Mouse (Mus musculus) embryonic facial prominence, embryonic 14.5 days (tissue): Measurements from ENCODE around the gene Faah. TPM values are rescaled to one million over a fixed set of nuclear protein-coding genes. Genes with fewer than 3 reads are reported as not detected.

Experiments
- ATAC-seq: fragments of 200-750 bp; cut with Nextera tagmentation; 2 replicates; pipeline ENCODE4 v1.8.0; 2017; ENCODE audit warnings: low read depth, moderate number of reproducible peaks, moderate TSS enrichment
- DNase-seq: peaks from one replicate; pipeline ENCODE4 v3.0.0-alpha.2; 2015; ENCODE audit warnings: low spot score
- H3K27ac ChIP-seq: fragments of 300-500 bp; sonication (generic); replicated peaks from 2 replicates; pipeline ENCODE4 v1.5.1; 2014; ENCODE audit warnings: low read depth, mild to moderate bottlenecking, low read length, moderate library complexity
- H3K27me3 ChIP-seq: fragments of 300-500 bp; sonication (generic); replicated peaks from 2 replicates; pipeline ENCODE4 v1.6.1; 2014; ENCODE audit warnings: low read length; ENCODE audit not compliant: control insufficient read depth, insufficient read depth
- H3K36me3 ChIP-seq: fragments of 300-500 bp; sonication (generic); 2 replicates; pipeline ENCODE4 v1.6.1; 2014; ENCODE audit warnings: low read length, mixed read lengths; ENCODE audit not compliant: control insufficient read depth, insufficient read depth
- H3K4me1 ChIP-seq: fragments of 300-500 bp; sonication (generic); 2 replicates; pipeline ENCODE4 v1.6.1; 2014; ENCODE audit warnings: antibody characterized with exemption, low read length; ENCODE audit not compliant: control insufficient read depth, insufficient read depth
- H3K4me2 ChIP-seq: fragments of 300-500 bp; sonication (generic); 2 replicates; pipeline ENCODE4 v1.6.1; 2014; ENCODE audit warnings: low read depth, mild to moderate bottlenecking, low read length, moderate library complexity, mixed read lengths
- H3K4me3 ChIP-seq: fragments of 300-500 bp; sonication (generic); 2 replicates; pipeline ENCODE4 v1.5.1; 2014; ENCODE audit warnings: low read depth, mild to moderate bottlenecking, low read length
- H3K9ac ChIP-seq: fragments of 300-500 bp; sonication (generic); 2 replicates; pipeline ENCODE4 v1.6.1; 2014; ENCODE audit warnings: low read depth, mild to moderate bottlenecking, low read length, moderate library complexity, mixed read lengths
- H3K9me3 ChIP-seq: fragments of 300-500 bp; sonication (generic); 2 replicates; pipeline ENCODE4 v1.6.1; 2016; ENCODE audit warnings: low read length; ENCODE audit not compliant: control insufficient read depth
- WGBS: fragments of 180-500 bp; shearing (Covaris S2); extraction: QIAGEN DNeasy Blood & Tissue Kit; methylation state at CpG from one replicate; pipeline ENCODE4 v1.1.7; 2014; 5-methylcytosine and 5-hydroxymethylcytosine counted together
- polyA plus RNA-seq: library from polyadenylated mRNA; unstranded; fragments of >200 nt; fragmentation: Nextera tagmentation; extraction: Ambion mirVana; gene quantifications from 2 replicates; pipeline ENCODE4 v1.2.1, GENCODE M21; 2014

Gene Faah
- polyA plus RNA-seq, 1 experiment from 2014 or later, result 4.5 TPM

DNA sequence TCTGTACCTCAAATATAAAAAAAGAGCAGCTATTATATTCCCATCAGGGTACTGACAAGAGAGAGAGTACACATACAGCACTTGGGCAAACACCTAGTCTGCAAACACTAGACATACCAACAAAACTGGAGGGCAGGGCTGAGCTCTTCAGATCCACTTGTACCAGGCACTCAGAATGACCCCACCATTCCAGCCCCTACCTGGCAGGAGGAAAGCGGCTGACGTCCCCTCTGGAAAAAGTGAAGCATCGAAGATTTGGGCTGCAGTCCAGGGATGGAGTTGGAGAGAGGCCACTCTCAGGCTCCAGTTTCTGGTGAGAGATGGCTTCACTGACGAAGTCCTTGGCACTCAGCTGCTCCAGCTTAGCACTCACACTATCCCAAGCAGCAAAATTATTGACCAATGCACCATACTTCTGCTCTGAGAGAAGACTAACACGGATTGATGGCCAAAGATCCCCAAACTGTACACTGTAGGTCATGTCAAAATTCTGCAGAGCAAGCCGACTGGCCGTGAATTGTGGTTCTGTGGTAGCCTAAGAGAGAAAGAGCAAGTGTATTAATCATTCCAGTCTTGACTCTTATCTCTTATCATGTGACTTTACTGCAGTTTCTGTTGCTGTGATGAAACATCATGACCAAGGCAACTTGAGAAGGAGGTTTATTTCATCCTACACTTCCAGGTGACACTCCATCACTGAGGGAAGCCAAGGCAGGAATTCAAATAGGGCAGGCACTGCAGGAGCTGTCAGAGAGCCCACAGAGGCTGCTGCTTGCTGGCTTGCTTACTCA is 30.6 kb upstream of the Faah start:
- H3K27ac ChIP-seq, result no peak overlapping the region
- no peaks in the 10 kb centered on the region for H3K27me3 ChIP-seq
- H3K36me3 ChIP-seq, result peaks cover 23% of the 10 kb centered on the region; the same call in 1 of the 2 replicates
- no peak overlapping the region for H3K9ac ChIP-seq
- no peak for DNase-seq
- ATAC-seq, result no peak
- WGBS, result 80% methylated on average over 7 of the region's 7 CpGs
- no peak overlapping the region for H3K4me2 ChIP-seq
- 0 out of 2 replicates have a peak, but pooled peaks cover 8% of the 10 kb centered on the region for H3K4me1 ChIP-seq
- H3K9me3 ChIP-seq, result no peaks in the 10 kb centered on the region
- no peak overlapping the region for H3K4me3 ChIP-seq

GRCm38 (mm10) chr4:116047681-116048080 is 30.0 kb upstream of the Faah start:
- Histone ChIP-seq H3K9me3 (no peaks in the 10 kb centered on the region), H3K4me3 (no peak overlapping the region), H3K27me3 (no peaks in the 10 kb centered on the region), H3K27ac (no peak overlapping the region), H3K36me3 (peaks cover 29% of the 10 kb centered on the region; the same call in 1 of the 2 replicates), H3K9ac (no peak overlapping the region), H3K4me1 (0 out of 2 replicates have a peak, but pooled peaks cover 5% of the 10 kb centered on the region), H3K4me2 (no peak overlapping the region)
- no peak for DNase-seq
- ATAC-seq, result no peak
- WGBS, result 86% methylated on average over 1 of the region's 1 CpGs

GRCm38 (mm10) chr4:116046604-116047003 is 28.9 kb upstream of the Faah start:
- Histone ChIP-seq H3K4me2 (no peak overlapping the region), H3K4me3 (no peak overlapping the region), H3K27ac (no peak overlapping the region), H3K36me3 (peaks cover 37% of the 10 kb centered on the region), H3K27me3 (no peaks in the 10 kb centered on the region), H3K9me3 (no peaks in the 10 kb centered on the region), H3K9ac (no peak overlapping the region), H3K4me1 (no peaks in the 10 kb centered on the region)
- ATAC-seq (no peak), DNase-seq (no peak)
- WGBS, result 90% methylated on average over 2 of the region's 2 CpGs

DNA sequence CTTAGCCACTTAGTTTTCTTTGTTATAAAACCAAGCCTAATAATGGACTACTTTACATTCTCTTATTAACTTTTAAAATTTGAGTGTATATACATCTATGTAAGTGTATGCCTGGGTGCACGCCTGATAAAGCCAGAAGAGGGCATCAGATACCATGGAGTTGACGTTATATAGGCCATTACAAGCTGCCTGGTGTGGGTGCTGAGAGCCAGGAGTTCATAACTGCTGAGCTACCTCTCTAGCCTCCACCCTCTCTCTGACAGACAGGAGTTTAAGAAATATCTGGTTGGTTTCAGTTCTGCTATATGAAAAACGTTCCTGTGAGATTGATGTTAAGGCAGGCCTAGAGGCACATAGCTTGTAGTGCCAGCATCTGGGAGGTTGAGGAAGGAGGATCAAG is 24.5 kb upstream of the Faah start:
- Histone ChIP-seq H3K4me1 (no peaks in the 10 kb centered on the region), H3K36me3 (peaks cover 34% of the 10 kb centered on the region), H3K4me2 (no peak overlapping the region), H3K27me3 (no peaks in the 10 kb centered on the region), H3K9me3 (no peaks in the 10 kb centered on the region), H3K4me3 (no peak overlapping the region), H3K9ac (no peak overlapping the region), H3K27ac (no peak overlapping the region)
- ATAC-seq (no peak), DNase-seq (no peak)
- 68% methylated on average over 3 of the region's 3 CpGs for WGBS

DNA sequence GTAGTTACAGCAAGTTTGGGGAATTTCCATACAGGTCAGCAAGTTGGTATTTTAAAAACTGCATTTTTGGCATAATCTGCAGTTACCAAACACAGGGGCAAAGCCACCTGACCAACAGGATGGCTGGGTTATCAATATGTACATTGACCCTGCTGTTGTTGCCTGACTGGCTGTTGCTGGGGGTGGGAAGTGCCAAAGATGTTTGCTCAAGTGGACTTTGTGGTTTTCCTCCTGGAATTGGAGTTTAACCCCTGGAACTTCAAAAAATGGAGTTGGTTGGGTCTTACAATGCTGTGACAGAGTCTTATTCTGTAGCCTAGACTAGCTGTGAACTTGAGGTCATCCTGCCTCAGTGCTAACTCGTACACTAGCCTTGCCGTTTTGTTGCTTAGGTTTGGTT is 22.7 kb upstream of the Faah start:
- Histone ChIP-seq H3K36me3 (peaks cover 37% of the 10 kb centered on the region), H3K4me1 (no peaks in the 10 kb centered on the region)
- WGBS, result 87% methylated on average over 2 of the region's 2 CpGs

DNA sequence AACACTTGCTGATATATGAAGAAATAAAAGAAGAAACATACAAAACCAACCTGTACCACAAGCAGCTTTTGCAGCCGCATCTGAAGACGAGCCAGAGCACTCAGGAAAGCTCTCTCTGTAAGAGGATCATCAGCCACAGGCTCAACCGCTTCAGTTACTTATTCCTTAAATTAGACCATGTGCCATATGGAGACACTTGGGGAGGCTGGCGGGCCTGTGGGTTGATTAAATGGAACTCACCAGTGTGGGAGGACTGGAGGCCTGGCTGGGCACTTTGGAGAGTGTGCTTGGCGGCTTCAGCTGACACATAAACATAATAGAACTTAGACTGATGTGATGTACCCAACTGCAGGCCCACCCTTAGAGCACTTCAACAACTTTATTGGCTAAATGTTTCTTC is 15.6 kb upstream of the Faah start:
- Histone ChIP-seq H3K4me3 (no peak overlapping the region), H3K9me3 (no peaks in the 10 kb centered on the region), H3K4me2 (no peak overlapping the region), H3K27me3 (no peaks in the 10 kb centered on the region), H3K36me3 (peaks cover 34% of the 10 kb centered on the region), H3K27ac (no peak overlapping the region), H3K9ac (no peak overlapping the region), H3K4me1 (no peaks in the 10 kb centered on the region)
- ATAC-seq (no peak), DNase-seq (no peak)
- 86% methylated on average over 5 of the region's 5 CpGs for WGBS

More for the DNA sequence above, 22.7 kb upstream of the Faah start:
- Histone ChIP-seq H3K4me2 (no peak overlapping the region), H3K9me3 (no peaks in the 10 kb centered on the region), H3K4me3 (no peak overlapping the region), H3K27me3 (no peaks in the 10 kb centered on the region), H3K9ac (no peak overlapping the region), H3K27ac (no peak overlapping the region)
- DNase-seq (no peak), ATAC-seq (no peak)

DNA sequence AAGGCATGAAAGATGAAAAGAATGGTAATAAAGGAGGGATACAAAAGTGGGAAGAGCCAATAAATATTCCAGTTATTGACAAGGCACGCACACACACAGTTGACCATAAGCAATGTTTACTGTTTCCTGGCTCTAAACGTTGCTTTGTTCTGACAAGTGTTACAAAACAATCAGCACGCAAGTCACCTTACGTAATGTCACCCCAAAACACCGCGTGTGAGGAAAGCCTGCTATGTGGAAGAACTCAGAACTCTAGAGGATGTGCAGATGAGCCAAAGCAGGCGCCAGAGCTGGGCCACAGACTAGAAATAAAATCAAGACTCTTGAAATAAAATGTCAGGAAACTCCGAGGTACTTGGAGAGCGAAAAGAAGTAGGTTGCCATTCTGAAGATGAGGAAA is 15.2 kb upstream of the Faah start:
- ATAC-seq, result no peak
- WGBS, result 87% methylated on average over 9 of the region's 9 CpGs
- no peak overlapping the region for H3K27ac ChIP-seq
- no peaks in the 10 kb centered on the region for H3K27me3 ChIP-seq
- H3K4me1 ChIP-seq, result no peaks in the 10 kb centered on the region
- H3K9ac ChIP-seq, result no peak overlapping the region
- H3K4me3 ChIP-seq, result no peak overlapping the region
- no peak overlapping the region for H3K4me2 ChIP-seq
- no peaks in the 10 kb centered on the region for H3K9me3 ChIP-seq
- no peak for DNase-seq
- H3K36me3 ChIP-seq, result peaks cover 34% of the 10 kb centered on the region

DNA sequence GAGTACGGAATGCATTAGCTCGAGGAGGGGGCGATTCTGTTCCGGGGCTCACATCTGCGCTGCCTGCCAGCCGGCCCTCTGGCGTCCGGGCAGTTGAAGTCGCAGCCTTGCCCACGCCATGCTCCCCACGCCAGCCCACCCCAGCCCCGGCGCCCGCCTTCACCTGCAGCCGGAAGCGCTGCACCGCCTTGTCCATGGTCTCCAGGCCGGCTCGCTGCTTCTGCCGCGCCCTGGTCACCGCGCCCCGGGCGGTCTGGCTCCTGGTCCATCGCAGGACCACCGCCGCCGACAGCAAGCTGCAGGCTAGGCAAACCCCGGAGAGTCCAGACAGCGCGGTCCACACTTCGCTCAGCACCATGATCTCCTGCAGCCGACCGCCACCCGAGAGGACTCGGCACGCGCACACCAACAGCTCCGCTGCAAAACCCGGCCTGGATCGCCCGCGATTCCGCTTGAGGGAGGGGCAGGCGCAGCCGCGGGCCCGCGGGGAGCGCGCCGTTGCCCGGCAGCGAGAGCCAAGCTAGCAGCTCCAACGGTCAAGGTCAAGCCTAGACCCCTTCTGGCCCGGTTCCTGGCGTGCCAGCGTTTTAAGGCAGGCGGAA is 325 bp downstream of the Faah start:
- no peak overlapping the region for H3K27ac ChIP-seq

More for the DNA sequence above, 325 bp downstream of the Faah start:
- H3K9ac ChIP-seq, result peak overlapping the region; percentile 61
- H3K4me2 ChIP-seq, result peak overlapping the region; percentile 100
- H3K9me3 ChIP-seq, result no peaks in the 10 kb centered on the region
- WGBS, result 0% methylated on average over 23 of the region's 60 CpGs
- ATAC-seq (peak; percentile 90), DNase-seq (peak; percentile 83)
- no peaks in the 10 kb centered on the region for H3K36me3 ChIP-seq
- H3K27me3 ChIP-seq, result peaks cover 62% of the 10 kb centered on the region
- H3K4me1 ChIP-seq, result no peaks in the 10 kb centered on the region
- H3K4me3 ChIP-seq, result peak overlapping the region; percentile 62
